Mouse (Mus musculus) testis, adult 2 months (tissue): ENCODE results near the gene Brwd1. TPM values are rescaled to one million over a fixed set of nuclear protein-coding genes. Genes with fewer than 3 reads are reported as not detected.

Source experiments
- H3K27ac ChIP-seq: fragments of 200-500 bp; 2 replicates; pipeline ENCODE4 v1.5.1; 2012; ENCODE audit warnings: low read depth, low read length; ENCODE audit not compliant: control insufficient read depth, insufficient read depth
- H3K27me3 ChIP-seq: fragments of 200-500 bp; 2 replicates; pipeline ENCODE4 v1.6.1; 2012; ENCODE audit warnings: mild to moderate bottlenecking, low read length, moderate library complexity; ENCODE audit not compliant: control insufficient read depth, insufficient read depth
- H3K36me3 ChIP-seq: fragments of 200-500 bp; 2 replicates; pipeline ENCODE4 v1.6.1; 2012; ENCODE audit warnings: mild to moderate bottlenecking, low read length; ENCODE audit not compliant: control insufficient read depth, insufficient read depth
- H3K4me1 ChIP-seq: fragments of 200-500 bp; 2 replicates; pipeline ENCODE4 v1.6.1; 2012; ENCODE audit warnings: low read length; ENCODE audit not compliant: control insufficient read depth, insufficient read depth
- H3K4me3 ChIP-seq: fragments of 200-500 bp; 2 replicates; pipeline ENCODE4 v1.5.1; 2012; ENCODE audit warnings: low read depth, mild to moderate bottlenecking, low read length, moderate library complexity, mixed read lengths; ENCODE audit not compliant: control insufficient read depth
- CTCF ChIP-seq: fragments of 200-500 bp; IDR thresholded peaks from 2 replicates; pipeline ENCODE4 v1.5.1; 2012; ENCODE audit warnings: low read depth, mild to moderate bottlenecking, inconsistent platforms, low read length, moderate library complexity; ENCODE audit not compliant: control insufficient read depth, insufficient read depth, insufficient replicate concordance
- POLR2A ChIP-seq: fragments of 200-500 bp; IDR thresholded peaks from 2 replicates; pipeline ENCODE4 v1.6.1; 2012; ENCODE audit warnings: low read depth, mild to moderate bottlenecking, inconsistent platforms, low read length, moderate library complexity; ENCODE audit not compliant: control insufficient read depth
- polyA plus RNA-seq: library from polyadenylated mRNA; depleted of rRNA; stranded (reverse); fragments of >200 nt; gene quantifications from 2 replicates; pipeline ENCODE4 v1.2.3, GENCODE M21; 2012; rRNA removed

Gene Brwd1
- 25.3 and 26.6 TPM in 2 replicates for polyA plus RNA-seq

DNA sequence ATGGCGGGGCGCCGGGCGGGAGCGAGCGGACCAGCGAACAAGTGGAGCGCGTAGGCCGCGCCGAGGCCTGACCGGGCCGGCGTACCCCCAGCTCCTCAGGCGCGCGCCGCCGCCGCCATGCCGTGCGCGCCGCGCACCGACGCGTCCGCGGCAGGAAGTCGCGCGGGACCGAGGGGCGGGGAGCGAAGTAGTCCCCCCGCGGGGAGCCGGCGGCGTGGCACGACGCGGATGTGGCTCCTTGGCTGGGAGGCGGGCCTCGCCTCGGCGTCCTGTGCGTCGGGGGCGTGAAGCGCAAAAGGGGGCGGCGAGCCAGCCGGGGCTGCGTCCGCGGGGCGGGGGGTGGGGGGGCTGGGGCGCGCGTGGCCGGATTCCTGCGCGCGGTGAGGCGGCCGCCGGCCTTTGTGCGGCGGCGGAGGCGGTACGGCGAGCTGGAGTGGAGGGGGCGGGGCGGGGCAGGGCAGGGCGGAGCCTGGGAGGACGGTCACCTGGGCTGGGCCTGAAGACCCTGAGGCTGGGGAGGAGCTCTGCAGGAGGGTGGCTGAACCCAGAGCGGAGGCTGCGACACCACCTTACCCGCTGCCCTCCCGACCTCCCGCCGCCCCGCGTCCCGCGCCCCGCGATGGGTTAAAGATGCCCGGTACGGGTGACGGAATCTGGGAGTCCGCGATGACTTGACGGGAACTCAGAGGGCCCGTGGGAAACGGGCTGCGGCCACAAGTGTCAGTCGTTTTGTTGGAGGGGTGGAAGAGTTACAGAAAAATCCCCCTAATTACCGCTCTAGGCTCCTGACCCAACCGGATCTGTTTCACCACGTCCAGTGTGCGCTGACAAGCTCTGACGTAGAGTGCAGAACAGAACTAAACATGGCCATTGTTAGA lies at the start of gene Brwd1:
Gene Brwd1 (minus strand): TSS at position 226 of the 878 bp plus-strand sequence.
- Histone ChIP-seq H3K27me3 (no peaks in the 10 kb centered on the region), H3K27ac (peak within 1 kb of the TSS; percentile 97), H3K4me1 (peaks cover 5% of the 10 kb centered on the region), H3K36me3 (no peaks in the 10 kb centered on the region), H3K4me3 (peak within 1 kb of the TSS; percentile 97)
- no peak for TF ChIP-seq CTCF
- TF ChIP-seq POLR2A: peak; percentile 81

DNA sequence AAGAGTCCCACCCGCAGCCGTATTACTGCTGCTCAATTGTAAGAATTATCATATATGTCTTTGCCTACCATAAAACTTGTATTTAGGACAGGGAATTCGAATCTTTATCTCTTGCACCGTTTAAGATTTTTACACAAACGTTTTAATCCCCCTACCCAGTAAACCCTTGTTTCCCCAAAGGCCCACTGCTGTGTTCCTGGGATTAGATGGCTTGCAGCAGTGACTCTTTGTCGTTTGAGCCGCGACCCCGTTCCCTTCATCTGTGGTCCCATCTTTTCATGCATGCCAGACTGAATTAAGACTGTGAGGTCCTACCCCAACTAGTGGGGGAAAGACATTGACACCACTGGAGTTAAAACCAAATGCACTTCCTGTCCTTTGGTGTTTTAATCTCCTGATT lies 46.1 kb upstream of the Brwd1 start:
- H3K36me3 ChIP-seq: no peaks in the 10 kb centered on the region
- peaks cover 9% of the 10 kb centered on the region for H3K4me1 ChIP-seq
- H3K4me3 ChIP-seq: peak overlapping the region; percentile 90
- H3K27ac ChIP-seq: peak overlapping the region; percentile 82
- no peak for TF ChIP-seq POLR2A
- TF ChIP-seq CTCF: no peak
- no peaks in the 10 kb centered on the region for H3K27me3 ChIP-seq

DNA sequence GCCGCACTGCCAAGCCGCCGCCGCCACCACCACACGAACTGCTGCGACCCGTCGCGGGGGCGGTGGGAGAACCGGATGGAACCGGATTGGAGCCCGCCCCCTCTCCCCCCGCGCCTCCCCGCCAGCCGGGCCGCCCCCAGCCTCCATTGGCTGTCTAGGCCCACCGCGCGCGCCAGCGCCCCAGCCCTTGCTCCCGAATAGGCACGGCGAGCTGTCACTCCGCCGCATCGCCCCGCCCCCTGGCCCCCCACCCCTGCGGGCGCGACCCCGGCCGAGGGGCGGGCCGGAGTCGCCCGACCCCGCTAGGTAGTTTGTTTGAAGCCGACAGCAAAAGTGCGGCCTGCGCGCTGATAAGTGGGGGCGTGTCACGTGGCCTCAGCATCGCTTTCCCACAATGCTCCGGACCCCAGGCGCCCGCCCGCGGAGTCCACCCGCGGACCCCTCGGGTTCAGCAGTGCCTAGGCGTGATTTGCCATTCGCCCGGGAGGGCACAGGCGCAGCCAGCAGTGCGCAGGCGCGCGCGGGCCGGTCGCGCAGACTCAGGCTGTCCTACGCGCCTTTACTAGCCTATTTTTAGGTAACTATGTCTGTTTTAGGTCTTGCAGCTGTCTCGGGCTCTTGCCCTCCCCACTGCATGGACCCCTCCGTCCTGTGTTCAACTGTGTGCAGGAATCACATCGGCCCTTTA lies 45.5 kb upstream of the Brwd1 start, which contains the start of gene Hmgn1:
Gene Hmgn1 (minus strand): TSS at position 73 of the 688 bp plus-strand sequence.
- H3K4me1 ChIP-seq: peaks cover 9% of the 10 kb centered on the region
- H3K27me3 ChIP-seq: no peaks in the 10 kb centered on the region

DNA sequence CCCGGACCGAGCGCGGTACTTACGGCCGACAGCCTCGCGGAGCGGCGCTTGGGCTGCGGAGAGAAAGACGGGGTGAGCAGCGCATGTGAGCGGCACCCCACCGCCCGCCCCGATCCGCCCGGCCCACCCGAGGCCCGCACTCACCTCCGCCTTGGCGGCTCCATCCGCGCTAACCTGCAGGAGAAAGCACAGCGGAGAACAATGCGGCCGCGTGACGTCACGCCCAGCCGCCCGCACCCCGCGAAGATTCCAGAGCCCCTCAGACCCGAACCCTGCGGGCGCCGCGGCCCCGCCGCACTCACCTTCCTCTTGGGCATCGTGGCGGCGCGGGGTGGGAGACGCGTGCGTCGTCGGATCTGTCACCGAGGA lies 44.9 kb upstream of the Brwd1 start:
- no peak for TF ChIP-seq CTCF
- no peak; the same call in 1 of the 2 replicates for TF ChIP-seq POLR2A
- H3K27me3 ChIP-seq: no peaks in the 10 kb centered on the region
- H3K4me3 ChIP-seq: peak overlapping the region; percentile 90
- peak overlapping the region; percentile 75 for H3K27ac ChIP-seq
- H3K36me3 ChIP-seq: no peaks in the 10 kb centered on the region
- H3K4me1 ChIP-seq: peaks cover 9% of the 10 kb centered on the region

More for the DNA sequence above, 45.5 kb upstream of the Brwd1 start, which contains the start of gene Hmgn1:
- H3K4me3 ChIP-seq: peak within 1 kb of the TSS; percentile 90
- peak within 1 kb of the TSS; percentile 82 for H3K27ac ChIP-seq
- TF ChIP-seq POLR2A: peak; percentile 86
- no peak for TF ChIP-seq CTCF
- H3K36me3 ChIP-seq: no peaks in the 10 kb centered on the region

DNA sequence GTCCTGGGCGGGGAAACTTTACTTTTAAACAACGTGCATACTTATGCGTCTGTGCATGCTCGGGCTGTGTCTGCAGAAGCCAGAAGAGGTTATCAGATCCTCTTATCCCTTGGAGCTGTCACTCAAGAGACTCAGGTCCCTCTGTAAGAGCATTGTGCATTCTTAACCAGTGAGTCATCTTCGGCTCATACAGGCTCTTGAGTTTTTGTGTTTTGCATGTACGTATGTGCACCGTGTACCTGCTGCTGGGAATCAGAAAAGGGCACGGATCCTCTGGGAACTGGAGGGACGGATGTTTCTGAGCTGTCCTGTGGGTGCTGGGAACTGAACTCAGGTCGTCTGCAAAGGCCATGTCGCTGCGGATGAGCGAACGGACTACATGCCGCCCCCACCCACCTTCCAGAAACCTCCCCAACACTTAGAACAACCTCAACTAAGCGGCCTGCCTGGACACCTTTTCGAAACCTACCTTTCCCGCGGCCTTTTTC lies 44.4 kb upstream of the Brwd1 start:
- TF ChIP-seq POLR2A: no peak
- 0 out of 2 replicates have a peak, but pooled peaks have one; percentile 5 for TF ChIP-seq CTCF
- Histone ChIP-seq H3K27ac (peak overlapping the region; percentile 75), H3K36me3 (no peaks in the 10 kb centered on the region), H3K4me1 (peaks cover 9% of the 10 kb centered on the region), H3K27me3 (no peaks in the 10 kb centered on the region), H3K4me3 (peak overlapping the region; percentile 90)

DNA sequence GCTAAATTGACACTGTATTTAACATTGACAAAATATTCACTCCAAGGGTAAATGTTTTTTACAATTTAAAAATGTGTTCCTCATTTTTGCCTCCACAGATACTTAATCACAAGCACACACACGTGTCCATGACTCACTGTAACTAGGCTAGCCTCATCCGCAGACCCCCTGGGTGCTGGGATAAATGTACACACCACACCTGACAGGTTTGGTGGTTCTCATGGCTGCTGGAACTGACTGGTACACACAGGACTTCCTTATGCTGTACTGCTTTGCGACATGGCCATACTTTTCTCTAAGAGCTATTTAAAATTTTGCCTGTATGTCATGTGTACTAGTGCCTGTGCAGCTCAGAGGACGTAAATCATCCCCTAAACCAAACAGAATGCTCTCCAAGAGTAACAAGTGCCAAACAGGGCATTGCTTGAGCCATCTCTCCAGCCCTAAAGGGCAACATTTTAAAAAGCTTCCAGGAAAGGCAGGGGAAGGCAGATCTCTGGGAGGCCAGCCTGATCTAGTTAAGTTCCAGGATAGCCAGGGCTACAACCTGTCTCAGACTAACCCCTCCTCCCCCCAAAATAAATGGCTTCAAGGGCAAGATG lies 37.8 kb upstream of the Brwd1 start:
- TF ChIP-seq CTCF (no peak), POLR2A (no peak)
- no peak overlapping the region for H3K4me3 ChIP-seq
- H3K27ac ChIP-seq: no peak overlapping the region
- H3K36me3 ChIP-seq: no peaks in the 10 kb centered on the region; the same call in 1 of the 2 replicates
- H3K27me3 ChIP-seq: no peaks in the 10 kb centered on the region
- H3K4me1 ChIP-seq: no peaks in the 10 kb centered on the region
